Mouse (Mus musculus) CH12.LX (cell line): ENCODE data around the gene 4932438H23Rik.
A peak's percentile ranks its signal among the peaks of the same experiment; 100 is the strongest.

Experiments used
- CTCF ChIP-seq, 2 experiments: IDR thresholded peaks in 1 of 2; conservative IDR thresholded peaks in 1 of 2; 2 replicates each; pipeline ENCODE4 v1.5.1; 2011 to 2012; ENCODE audit warnings: low read depth in 2 of 2, low read length in 2 of 2, improper control_type of control experiment in 1 of 2, inconsistent platforms in 1 of 2, mild to moderate bottlenecking in 1 of 2, moderate library complexity in 1 of 2
- MAFK ChIP-seq: IDR thresholded peaks from 2 replicates; pipeline ENCODE4 v1.6.1; 2011; ENCODE audit warnings: low read length, improper control_type of control experiment; ENCODE audit not compliant: insufficient replicate concordance

GRCm38 (mm10) chr16:91081508-91081907 is 13.4 kb downstream of the 4932438H23Rik start:
- TF ChIP-seq CTCF (conservative IDR thresholded peaks at IDR 0.05 in 1 of 2, IDR thresholded peaks at IDR 0.05 in 1 of 2; ENCODE audit: low read depth in 2 of 2, low read length in 2 of 2) (peak; percentile 45 to 91), MAFK (no peak)
